Mouse (Mus musculus) urinary bladder, adult 2 months (tissue): Measurements from ENCODE around the gene Cbr2. TPM values are rescaled to one million over a fixed set of nuclear protein-coding genes. Genes with fewer than 3 reads are reported as not detected.
"Not testable (repeated sequence)": the region's sequence is repeated elsewhere in the genome, so short reads cannot be mapped to it uniquely, and the experiment has no call there.

Source experiments
- DNase-seq: peaks from one replicate; pipeline ENCODE4 v3.0.0; 2022; ENCODE audit warnings: low spot score
- polyA plus RNA-seq: library from polyadenylated mRNA; depleted of rRNA; stranded (reverse); fragments of >200 nt; gene quantifications from 2 replicates; pipeline ENCODE4 v1.2.3, GENCODE M21; 2012; rRNA removed

Cbr2 gene
- polyA plus RNA-seq: 349 and 361 TPM in 2 replicates

DNA sequence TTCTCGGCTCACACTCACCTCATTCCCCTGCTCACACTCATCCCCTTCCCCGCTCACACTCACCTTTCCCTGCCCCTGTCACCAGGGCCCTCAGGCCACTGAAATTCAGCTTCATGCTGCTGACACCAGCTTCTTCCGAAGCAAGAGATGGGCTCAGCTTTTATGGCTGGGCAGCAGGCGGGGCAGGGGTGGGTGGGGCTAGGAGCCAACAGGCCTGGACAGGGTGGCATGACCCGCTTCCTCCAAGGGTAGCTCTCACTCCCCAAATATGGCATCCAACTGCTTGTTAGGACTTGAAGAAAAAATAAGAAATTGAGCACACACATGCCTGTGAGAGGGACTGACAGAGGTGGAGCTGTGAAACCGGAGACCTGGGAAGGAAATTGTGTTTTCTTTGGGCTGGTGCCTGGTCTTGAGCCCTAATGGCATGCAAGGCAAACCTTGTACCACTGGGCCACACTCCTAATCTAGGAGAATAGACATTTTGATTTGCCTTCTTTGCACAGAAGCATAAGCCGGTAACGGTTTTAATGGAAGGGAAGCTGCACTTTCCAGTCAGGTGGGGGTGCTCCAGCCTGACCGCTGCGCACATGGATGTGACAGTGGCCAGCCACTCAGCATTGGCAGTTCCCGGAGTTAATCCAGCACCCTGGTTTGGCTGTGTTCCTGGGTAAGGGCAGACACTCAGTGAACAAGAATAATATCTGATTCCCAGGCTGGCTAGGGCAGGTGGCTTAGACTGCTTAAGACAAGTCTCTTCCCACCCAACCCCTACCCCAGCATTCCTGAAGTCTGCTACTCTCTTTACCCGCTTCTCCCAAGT lies at the start of gene Cbr2:
Gene Cbr2, minus strand, starts transcription at position 257 of the 823 bp plus-strand sequence.
- peak; percentile 36 for DNase-seq

DNA sequence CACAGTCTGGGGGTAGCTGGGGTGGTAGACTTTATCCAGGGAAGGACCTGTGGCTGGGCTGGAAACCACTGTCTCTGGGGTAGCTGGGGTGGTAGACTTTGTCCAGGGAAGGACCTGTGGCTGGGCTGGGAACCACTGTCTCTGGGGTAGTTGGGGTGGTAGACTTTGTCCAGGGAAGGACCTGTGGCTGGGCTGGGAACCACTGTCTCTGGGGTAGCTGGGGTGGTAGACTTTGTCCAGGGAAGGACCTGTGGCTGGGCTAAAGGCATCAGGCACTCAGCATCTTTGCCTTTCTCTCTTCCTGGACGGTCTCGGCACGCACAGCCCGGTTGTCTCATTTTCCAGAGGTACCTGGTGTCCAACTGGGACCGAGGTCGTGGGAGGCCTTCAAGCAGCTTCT lies 49.4 kb upstream of the Cbr2 start:
- not testable (repeated sequence) for DNase-seq

DNA sequence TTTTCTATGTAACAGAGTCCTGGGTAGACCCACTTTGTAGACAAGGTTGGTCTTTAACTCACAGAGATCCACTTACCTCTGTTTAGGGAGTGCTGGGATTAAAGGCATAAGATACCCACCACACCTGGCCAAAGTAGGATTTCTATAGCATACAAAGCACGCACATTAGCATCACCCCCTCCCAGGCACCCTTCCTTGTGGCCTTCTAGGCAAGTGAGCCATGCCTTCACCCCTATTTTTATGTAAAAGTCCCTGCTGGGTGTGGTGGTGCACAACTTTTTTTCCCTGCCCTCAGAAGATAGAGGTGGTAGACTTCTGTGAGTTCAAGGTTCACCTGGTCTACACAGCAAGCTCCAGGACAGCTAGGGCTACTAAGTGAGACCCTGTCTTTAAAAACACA lies 48.0 kb upstream of the Cbr2 start:
- DNase-seq: no peak

DNA sequence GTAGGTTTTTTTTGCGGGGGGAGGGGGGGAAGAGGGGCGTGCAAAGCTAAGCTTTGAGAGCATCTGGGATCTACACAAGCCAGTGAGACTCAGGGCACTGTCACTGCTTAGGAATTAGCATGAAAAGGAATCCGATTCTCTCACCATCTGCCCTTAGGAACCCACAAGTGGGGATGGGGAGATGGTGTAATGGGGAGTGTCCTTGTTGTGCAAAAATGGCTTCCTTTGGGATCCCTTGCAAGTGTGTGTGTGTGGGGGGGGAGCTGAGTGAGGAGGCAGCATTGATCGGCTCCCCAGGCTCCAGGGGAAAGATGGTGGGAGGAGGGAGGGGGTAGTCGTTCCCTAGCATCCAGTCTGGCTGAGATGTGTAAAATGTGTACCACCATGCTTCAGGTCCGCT lies 45.2 kb upstream of the Cbr2 start:
- DNase-seq: no peak

DNA sequence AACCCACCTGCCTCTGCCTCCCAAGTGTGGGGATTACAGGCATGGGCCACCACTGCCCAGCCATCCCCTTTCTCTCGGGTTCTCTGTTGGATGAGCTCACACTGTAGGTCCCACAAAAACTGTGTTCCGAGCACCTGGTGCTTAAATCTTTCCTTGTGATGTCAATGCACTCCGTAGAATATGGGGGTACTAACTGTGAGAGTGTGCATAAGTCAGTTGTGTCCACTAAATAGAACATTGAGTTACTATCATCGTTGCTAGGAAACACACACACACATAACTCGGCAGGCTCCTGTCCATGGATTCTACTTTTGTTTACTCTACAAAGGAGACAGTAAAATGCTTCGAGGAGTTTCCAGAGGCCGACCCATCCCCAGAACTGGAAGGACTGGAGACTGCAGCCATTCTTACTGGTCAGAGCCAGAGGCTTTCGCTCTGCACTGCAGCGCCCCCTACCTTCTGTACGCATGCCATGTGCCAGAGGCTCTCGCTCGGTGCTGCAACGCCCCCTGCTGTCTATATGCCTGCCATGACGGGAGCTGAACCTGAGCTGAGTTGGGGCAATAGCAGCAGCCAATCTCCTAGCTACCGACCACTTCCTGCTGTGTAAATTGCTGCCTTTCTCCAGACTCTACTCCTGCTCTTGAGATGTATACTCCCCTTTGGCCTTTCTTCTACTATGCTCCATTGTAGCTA lies 44.0 kb upstream of the Cbr2 start:
- DNase-seq: peak; percentile 94

DNA sequence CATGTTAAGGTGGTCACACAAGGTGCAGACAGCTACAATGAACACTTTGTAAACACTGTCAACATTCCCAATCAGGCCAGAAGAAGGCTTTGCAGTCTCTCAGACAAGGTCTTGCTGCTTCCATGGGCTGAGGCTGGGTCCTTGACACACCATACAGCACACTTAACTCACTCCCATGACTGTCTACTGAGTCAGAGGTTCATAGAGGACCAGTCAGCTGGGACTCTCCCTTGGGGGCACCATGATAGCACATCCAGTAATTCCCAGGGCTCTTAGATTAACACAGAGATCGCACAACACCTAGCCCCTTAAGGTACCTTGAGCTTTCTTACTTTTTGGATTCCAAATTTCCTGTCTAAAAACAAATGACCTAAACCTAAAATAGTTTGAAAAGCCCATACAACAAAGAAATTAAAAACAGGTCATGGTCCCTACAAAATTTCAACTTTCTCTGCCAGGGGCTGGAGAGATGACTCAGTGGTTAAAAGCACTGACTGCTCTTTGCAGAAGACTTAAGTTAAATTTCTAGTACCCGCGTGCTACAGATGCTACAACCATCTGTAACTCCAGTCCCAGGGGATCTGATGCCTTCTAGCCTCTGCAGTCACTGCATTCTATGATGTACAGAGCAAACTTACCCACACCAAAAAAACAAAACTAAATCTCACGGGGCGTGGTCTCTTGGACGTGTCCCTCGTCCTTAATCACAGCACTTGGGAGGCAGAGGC lies 41.7 kb upstream of the Cbr2 start:
- no peak for DNase-seq

DNA sequence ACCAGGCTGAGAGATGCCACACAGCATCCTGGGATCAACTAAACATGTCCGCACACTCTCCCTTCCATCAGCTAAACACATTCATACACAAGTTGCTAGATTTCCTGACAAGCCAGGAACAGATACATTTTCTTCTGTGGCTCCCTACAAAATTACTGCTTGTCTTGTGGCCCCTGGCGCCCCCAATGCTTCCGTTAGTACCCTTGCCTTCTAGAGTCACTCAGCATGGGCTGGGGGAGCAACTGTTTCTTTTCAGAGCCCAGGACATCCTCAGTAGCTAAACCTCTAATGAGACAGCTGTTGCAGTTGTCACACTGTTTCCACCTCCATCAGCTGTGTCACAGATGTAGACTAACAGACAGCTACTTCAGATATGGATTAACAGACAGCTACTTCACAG lies 40.8 kb upstream of the Cbr2 start:
- DNase-seq: no peak

DNA sequence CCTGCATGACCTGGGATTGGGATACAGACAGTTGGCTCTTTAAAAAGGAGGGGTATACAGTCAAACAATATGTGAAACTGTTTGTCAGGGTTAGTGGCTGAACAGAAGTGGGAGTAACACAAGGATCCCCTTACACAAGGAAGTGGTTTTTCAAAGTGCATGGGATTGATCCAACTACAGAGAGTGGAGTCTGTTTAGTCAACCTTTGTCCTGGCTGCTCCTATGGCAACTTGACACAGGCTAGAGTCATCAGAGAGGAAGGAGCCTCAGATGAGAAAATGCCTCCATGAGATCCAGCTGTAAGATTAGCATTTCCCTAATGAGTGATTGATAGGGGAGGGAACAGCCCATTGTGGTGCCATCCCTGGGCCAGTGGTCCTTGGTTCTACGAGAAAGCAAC lies 36.3 kb upstream of the Cbr2 start:
- DNase-seq: no peak

DNA sequence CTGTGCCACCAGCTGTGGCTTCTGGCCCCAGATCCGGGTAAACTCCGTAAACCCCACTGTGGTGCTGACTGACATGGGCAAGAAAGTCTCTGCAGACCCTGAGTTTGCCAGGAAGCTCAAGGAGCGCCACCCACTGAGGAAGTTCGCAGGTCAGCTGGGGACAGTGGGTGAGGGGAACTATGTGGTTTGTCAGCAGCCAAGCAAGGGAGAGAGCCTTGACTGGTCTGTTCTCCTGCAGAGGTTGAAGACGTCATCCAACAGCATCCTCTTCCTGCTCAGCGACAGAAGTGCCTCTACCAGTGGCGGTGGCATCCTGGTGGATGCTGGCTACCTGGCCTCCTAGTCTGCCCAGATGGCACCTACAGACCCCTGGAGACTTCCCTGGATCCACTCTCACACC lies 35.1 kb upstream of the Cbr2 start:
- not testable (repeated sequence) for DNase-seq

DNA sequence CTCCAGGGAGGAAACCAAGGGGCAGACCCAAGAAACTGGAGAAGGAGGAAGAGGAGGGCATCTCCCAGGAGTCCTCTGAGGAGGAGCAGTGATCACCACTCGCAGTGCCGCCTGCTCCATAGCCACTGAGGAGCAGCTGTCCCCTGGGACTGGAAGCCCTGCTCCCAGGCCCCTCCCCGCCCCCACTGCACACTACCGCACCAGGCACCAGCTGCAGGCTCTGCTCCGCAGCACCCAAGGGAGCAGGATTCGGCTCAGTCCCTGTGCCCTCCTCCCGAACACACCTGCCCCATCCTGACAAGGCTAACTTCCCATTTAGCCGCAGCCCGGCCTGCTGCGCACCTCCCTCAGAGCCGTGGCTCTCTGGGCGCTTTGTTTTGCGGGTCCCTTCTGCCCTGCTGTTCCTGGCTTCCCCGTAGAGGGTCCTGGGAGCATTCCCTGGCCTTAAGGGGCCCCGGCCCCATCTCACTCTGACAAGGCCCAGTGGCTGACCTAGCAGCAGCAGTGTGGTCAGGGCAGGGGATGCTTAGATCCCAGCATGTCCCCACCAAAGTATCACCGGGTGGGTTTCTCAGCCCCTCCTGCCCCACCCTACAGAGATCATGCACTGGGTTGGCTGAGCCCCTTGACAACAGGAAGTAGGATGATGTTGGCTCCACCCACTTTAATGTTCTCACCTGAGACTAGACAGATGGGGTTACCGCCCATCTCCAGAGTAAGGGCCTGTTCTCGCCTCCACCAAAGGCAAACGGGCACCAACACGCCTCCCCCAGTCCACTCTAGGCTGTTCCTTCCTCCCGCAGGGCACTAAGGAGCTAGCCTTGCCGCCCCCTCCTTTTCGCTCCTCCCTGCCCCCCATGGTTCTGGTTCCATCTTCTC lies 31.4 kb upstream of the Cbr2 start:
- not testable (repeated sequence) for DNase-seq

DNA sequence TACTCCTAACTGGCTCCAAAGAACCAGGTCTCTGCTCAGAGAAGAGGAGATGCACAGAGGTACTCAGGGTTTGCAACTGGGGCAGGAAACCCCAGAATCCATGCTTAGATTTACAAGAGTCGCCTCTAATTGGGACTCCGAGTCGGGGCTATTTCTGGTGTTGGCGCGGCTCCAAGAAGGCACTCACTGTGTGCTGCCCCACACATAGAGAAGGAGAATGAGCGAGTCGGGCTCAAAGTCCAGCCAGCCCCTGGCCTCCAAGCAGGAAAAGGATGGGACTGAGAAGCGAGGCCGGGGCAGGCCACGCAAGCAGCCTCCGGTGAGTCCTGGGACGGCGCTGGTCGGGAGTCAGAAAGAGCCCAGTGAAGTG lies 30.7 kb upstream of the Cbr2 start, which contains the start of gene Hmga1b:
Gene Hmga1b, plus strand, starts transcription at position 123 of the 370 bp plus-strand sequence.
- DNase-seq: not testable (repeated sequence)

DNA sequence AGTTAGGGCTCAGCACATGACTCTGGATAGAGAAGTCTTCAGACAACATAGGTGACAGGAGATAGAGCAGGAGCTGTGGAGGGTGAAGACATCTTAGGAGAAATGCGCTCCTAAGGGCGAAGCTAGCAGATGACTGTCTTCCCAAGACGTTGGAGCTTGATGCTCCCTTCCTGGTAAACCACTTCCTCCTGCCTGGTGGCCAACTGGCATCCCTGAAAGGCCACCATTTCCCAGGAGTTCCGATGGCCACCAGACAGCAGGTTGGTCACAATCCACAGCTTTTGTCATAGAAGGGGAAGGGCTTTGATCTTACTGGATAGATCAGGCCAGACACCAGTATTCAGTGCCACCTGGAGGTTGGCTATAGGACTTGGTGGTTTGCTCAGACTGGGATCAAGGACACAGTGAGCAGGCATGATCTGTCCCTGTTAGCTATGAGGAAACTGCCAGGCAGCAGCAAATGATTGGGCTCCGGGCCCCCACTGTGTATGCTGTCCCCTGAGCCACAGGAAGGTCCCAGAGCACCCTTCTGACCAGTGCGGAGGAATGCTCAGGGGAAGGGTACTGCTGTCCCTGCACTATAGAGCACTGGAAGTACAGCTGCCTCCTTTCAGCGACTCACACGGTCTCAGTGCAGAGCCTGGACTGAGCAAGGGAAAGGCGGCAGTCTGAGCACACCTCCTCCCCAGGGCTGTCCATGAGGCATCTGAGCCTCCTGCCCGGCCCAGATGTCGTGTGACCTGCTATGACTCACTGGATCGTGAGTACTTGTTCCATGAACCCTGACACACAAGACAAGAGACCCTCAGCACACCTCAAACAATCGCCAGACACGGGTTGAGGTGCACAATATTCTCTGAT lies 30.1 kb upstream of the Cbr2 start:
- DNase-seq: no peak

DNA sequence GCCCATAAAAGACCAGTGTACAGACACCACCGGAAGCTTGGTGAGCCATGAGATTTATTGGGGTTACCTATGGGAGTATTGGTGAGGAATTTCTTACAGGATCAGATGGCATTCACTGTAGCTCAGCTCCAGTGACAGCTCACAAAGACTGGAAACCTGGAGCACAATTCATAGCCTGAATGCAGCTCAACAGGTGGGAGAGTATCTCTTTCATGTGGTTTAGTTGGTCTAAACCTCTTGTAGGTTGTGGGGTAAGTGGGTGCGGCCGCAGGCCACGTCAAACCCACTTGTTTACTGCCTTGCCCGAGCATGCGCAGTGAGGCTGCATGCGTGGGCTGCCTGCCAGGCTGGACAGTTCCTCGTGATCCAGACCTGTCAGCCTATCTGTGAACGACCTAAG lies 28.3 kb upstream of the Cbr2 start:
- no peak for DNase-seq

DNA sequence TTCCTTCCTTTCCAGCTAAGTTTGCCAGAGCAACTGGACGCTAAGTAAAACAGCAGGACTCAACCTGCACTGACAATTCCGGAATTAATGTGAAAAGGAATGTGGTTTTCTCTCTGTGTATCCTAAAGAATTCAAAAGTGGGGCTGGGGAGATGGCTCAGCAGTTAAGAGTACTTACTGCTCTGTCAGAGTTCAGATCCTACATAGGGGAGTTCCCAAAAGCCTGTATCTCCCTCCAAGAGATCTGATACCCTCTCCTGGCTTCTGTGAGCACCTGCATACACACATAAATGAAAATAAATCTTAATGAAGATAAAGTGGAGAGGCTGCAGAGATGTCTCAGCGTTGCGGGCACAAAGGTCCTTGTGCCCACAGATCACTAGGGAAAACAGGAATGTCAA lies 19.7 kb upstream of the Cbr2 start:
- no peak for DNase-seq

DNA sequence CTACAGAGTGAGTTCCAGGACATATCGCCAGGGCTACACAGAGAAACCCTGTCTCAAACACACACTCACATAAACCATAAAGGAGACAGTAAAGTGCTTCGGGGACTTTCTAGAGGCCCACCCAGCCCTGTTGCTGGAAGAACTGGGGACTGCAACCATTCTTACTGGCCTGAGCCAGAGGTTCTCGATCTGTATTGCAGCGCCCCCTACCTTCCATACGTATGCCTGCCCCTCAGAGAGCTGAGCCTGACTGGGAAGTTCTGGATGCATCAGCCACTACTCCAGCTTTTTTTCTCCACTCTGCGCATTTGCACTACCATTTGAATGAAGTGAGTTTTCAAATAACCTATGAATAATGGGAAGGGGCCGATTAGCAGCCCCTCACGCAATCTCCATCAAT lies 17.5 kb upstream of the Cbr2 start:
- DNase-seq: no peak

DNA sequence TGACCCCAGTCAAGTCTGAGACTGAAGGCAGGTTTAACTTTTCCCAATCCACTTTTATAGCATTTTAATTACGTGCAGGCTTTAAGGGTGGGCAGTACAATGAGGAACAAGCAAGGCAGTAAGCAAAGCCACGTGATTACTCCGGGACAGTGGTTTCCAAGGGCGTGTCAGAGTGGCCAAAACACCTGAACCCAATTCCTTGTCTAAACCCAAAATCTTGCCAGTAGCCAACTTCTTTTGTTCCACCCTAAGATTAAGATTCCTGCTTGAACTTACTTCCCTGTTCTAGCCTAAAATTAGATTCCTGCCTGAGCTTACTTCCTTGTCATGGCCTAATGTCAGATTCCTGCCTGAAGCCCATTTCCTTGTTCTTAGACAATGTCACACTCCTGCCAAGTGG lies 16.1 kb upstream of the Cbr2 start:
- no peak for DNase-seq

DNA sequence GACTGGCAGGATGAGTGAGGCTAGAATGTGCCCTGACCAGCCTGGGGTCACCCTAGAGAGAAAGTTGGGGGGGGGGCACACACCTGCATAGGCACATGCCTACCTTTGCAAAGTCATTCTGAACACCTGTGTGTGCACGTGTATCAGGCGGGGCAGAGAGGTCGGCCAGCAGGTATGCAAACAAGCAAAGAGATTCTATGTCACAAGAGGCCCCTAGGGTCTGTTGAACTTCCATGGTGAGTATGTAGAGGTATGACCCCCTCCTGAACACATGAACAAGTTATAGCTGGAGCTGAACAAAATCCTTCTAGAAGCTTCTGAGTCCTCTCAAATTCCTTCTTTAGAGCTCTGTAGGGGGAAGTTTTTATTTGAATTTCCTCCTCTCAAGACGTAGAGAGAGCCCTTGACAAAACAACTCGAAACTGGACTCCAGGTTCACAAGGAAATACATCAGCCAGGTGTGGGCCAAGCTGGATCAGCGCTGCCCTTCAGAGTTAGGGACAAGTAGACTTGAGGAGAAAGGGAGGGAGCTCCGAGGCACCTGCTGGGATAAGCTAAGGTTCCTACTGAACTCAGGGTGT lies 12.3 kb upstream of the Cbr2 start:
- DNase-seq: no peak

DNA sequence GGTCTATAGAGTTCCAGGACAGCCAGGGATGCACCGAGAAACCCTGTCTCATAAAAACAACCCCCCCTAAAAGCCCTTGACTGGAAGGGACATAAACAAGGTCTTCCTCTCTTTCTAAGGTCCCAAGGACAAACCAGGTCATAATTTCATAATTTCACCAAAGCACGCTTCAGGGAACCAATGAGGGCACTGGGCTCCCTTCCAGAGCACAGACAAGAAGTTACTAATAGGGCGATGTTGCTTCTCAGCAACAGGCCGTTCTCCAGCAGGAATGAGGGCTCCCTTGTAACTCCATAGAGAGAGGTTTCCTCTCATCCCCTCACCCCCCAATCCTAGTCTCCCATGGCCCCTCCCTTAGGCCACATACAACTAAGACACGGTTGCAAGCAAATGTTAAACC lies 9.1 kb upstream of the Cbr2 start:
- DNase-seq: no peak

DNA sequence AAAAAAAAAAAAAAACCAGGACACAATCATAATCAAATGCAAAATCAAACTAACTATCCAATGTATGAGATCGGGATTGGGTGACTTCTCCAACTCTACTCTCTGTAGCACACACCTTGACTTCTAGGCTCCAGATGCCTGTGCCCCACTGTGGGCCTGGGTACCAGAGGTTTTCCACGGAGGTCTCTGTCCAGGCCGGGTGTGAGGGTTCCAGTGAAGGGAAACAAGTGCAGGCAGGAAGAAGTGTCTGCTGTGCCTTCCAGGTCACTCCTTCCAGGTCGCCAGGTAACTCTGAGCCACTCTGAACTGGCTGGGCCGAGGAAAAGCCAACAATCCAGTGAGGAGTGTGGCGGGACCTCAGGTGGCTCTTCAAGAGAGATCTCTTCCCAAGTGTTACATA lies 4.5 kb upstream of the Cbr2 start:
- DNase-seq: no peak

DNA sequence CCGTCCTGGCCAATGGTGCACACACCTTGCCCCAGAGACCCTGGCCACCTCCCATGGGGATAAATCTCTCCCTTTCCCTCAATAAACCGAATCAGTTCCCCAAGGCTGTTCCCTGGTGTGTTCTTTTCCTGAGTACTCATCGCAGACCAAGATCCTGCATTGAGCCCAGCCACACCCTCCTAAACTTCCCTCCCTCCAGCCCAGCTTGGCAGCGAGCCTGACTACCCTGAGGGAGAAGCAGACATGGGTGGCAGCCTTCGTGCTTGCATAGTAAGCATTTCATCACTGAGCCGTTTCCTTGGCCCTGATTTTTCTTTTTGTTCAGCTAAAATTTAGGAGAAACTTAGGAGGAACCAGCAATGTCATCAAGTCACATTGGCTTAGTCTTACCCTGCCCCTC lies 1.6 kb upstream of the Cbr2 start:
- peak; percentile 30 for DNase-seq
